Mouse (Mus musculus): ENCODE results near the gene D230025D16Rik.

D230025D16Rik gene

DNA sequence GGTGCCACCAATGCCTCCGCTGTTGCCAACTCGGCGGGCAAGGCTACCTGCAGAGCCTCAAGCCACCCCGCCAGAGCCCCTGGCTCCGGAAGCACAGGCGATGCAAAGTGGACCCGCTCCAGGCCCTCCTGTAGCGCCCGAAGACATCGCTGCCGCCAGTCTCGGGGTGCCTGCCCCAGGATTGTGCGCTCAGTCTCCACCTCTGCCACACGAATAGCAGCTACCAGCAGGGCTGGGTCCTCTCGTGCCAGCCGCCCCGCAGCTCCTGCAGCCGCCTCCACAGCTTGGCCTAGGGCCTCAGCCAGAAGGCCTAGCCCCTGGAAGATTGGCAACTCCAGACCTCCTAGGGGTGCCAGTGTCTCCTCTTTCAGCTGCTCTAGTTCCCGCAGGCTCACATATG is 68.5 kb downstream of the D230025D16Rik start:
- no peak for DNase-seq

DNA sequence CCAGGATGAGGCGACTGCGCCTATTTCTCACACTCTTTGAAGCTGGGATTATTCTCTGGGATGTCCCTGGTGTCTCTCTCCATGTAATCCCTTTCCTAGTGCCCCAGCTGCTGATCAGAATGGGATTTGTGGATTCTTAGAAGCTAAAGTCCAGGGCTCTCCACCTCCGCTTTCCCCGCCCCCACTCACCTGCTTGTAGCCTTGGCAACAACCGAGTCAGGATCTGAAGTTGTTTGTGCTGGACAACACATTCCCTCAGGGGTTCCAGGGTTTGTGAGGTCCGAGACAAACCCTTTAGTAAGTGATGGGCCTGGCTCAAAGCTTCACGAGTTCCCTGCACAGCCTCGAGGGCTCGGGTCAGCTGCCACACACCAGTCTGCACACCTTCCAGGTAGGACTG is 69.8 kb downstream of the D230025D16Rik start:
- DNase-seq, result no peak

- no peak for DNase-seq
These were observed 70.3 kb downstream of the D230025D16Rik start for GRCm38 (mm10) chr8:105295256-105295655.

DNA sequence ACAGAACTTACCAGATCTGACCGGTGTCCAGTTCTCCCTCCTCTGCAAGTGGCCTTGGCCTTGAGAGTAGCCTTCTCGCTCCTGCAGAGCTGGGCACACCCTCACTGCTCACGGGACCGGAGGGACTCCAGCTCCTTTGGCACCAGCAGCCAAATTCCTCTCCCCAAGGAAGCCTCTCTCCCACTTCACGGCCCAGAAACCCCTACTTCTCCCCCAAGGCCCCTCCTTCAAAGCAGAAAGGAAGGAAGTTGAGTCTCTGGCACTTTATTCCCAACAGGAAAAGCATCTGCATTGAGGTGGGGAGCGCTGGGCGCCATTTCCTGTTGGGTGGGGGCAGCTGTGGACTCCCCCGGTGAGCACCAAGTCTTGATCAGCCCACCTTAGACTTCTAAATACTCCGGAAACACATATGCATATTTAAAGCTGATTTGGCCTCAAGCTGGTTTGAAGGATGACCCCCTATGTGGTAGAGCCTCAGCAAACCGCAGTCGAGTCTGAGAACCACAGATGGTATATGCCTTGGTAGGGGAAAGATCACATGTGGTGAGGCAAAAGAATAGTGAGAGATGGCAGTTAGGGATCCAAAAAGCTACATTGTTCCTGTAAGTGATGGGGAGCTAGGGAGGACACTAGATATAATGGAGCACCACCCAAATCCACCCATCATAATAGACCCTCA is 71.1 kb downstream of the D230025D16Rik start, which contains the start of gene Exoc3l:
TSS of gene Exoc3l (minus strand) at position 207 of the 679 bp plus-strand sequence.
- DNase-seq, result no peak

DNA sequence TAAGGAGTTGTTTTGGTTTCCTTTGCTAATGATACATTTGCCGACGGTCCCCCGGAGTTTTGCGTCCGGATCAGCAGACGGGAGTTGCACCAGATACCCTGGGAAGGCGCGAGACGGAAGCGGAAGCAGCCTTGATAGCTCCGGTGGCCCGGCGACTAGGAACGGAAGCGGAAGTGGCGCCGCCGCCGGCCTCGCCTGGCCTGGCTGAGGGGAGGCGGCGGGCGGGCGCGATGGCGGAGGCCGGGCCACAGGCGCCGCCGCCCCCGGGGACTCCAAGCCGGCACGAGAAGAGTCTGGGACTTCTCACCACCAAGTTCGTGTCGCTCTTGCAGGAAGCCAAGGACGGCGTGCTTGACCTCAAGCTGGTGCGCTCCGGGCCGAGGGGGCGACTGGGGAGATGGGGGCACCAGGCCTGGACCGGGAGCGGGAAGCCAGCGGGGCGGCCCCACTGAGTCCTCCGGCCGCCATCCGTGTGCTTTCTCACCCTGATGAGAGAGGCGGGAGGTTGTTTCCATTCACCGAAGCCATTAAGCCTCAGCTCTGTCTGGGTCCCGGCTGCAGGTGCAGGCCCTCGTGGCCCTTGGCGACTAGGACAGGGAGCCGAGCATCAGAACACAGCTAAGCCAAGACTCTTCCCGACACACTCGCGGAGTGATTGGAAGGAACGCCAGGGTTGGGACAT is 72.7 kb downstream of the D230025D16Rik start, which contains the start of gene E2f4:
TSS of gene E2f4 (plus strand) at position 153 of the 682 bp plus-strand sequence.
- peak; percentile 98 for DNase-seq

- no peak for DNase-seq
These were observed 73.7 kb downstream of the D230025D16Rik start for GRCm38 (mm10) chr8:105298351-105299252.

GRCm38 (mm10) chr8:105299962-105300361 is 75.0 kb downstream of the D230025D16Rik start:
- no peak for DNase-seq
